Comparison of ENCODE assay signal across 13 mouse cellular contexts in genomic region chr2:96406856-96407255, GRCm38 (mm10).
"Had no signal": no experiment of that assay in that cellular context is flagged by ENCODE, and none has a peak within 500 bp of the region (broad histone marks: within the 10 kb centered on the region; RNA-seq: fewer than 3 reads in every experiment).

No protein-coding gene starts in this region.

- H3K4me1 ChIP-seq: intestine, embryonic 15.5 days; liver, embryonic 13.5 days had no signal

- ATAC-seq: intestine, embryonic 15.5 days had no signal

- H3K27me3 ChIP-seq: intestine, embryonic 15.5 days; liver, embryonic 13.5 days had no signal

- DNase-seq: layer of hippocampus, postnatal 36 days; liver, embryonic 13.5 days; lung, adult 2 months; lung, postnatal 14 days; lung, postnatal 4 days; midbrain, embryonic 14.5 days; thymus, adult 2 months; thymus, postnatal 25 days had no signal

- H3K9me3 ChIP-seq: intestine, embryonic 15.5 days; liver, embryonic 13.5 days had no signal

- H3K9ac ChIP-seq: intestine, embryonic 15.5 days; liver, embryonic 13.5 days had no signal

- H3K4me3 ChIP-seq: intestine, embryonic 15.5 days; left cerebral cortex, adult 2 months; liver, embryonic 13.5 days had no signal

- H3K4me2 ChIP-seq: intestine, embryonic 15.5 days; liver, embryonic 13.5 days; midbrain, embryonic 11.5 days had no signal

- H3K27ac ChIP-seq: intestine, embryonic 15.5 days; kidney, postnatal 0 days; left cerebral cortex, adult 2 months; liver, embryonic 13.5 days; stomach, postnatal 0 days had no signal

- H3K36me3 ChIP-seq: intestine, embryonic 15.5 days; liver, embryonic 13.5 days had no signal
